Mouse (Mus musculus) brain, adult 2 months (tissue): Measurements from ENCODE around the gene Mrpl48.
"Not testable (repeated sequence)": the region's sequence is repeated elsewhere in the genome, so short reads cannot be mapped to it uniquely, and the experiment has no call there.

ENCODE experiments used
- DNase-seq: peaks from one replicate; pipeline ENCODE4 v3.0.0; 2011; ENCODE audit warnings: low read depth, low spot score

Mrpl48 gene

GRCm38 (mm10) chr7:100589816-100590215, 18.3 kb downstream of the Mrpl48 start:
- no peak for DNase-seq

DNA sequence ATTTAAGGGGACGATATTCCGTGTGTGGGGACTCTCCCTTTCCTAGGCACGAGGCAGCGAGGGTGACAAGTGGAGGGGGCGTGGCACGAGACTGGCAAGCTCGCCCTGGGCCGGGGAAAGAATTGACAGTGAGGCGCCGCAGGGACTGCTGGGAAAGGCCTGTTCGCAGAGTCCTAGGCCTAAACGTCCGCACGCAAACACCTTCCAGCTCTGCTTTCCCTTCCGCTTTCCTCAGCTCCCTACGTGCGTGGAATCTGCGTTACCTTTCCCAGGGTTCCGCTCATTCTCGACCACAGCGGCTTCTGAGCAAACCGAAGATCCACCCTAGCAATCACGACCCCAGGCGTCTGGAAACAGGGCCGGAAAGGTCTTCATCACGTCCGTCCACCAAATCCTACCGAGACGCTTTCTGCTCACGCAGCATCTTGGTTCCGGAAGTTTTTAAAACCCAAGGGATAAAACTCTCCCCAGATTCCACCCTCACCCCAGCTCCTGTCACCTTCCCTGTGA, 25.3 kb downstream of the Mrpl48 start:
- DNase-seq: peak; percentile 98

GRCm38 (mm10) chr7:100582235-100582634, 25.9 kb downstream of the Mrpl48 start:
- no peak for DNase-seq

GRCm38 (mm10) chr7:100578794-100579193, 29.3 kb downstream of the Mrpl48 start:
- DNase-seq: peak; percentile 86

GRCm38 (mm10) chr7:100572704-100573103, 35.4 kb downstream of the Mrpl48 start:
- DNase-seq: peak; percentile 52

DNA sequence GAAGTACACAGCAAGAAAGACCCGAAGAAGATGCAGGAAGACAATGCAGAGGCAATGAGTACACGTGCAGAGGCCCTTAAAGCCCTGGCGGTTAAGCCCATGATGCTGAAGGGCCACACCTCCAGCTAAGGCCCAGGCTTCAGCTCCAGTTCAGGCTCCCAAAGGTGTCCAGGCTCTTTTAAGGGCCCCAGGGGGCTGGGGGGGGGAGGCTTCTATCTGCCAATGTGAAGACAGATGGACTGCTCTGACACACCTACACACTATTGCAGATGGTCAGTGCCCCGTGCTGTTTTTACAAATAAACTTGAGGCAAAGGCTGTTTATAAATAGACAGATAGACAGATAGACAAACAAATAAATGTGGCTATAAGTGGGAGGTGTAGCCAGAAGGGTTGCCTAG, 36.0 kb downstream of the Mrpl48 start:
- peak; percentile 68 for DNase-seq

GRCm38 (mm10) chr7:100570930-100571715, 37.0 kb downstream of the Mrpl48 start:
- no peak for DNase-seq

- DNase-seq: no peak
Observed at GRCm38 (mm10) chr7:100569907-100570306, 38.2 kb downstream of the Mrpl48 start.

DNA sequence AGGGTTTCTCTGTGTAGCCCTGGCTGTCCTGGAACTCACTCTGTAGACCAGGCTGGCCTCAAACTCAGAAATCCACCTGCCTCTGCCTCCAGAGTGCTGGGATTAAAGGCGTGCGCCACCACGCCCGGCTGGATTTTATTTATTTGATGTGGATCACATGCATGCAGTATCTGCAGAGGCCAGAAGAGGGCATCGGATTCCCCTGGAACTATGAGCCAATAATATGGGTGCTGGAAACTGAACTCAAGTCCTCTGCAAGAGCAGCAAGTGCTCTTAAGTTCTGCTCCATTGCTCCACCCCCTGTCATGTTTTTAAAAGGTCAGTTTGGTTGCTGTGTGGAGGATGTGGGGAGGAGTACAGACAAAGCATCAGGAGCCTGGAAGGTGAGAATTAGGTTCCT, 40.9 kb downstream of the Mrpl48 start:
- not testable (repeated sequence) for DNase-seq

GRCm38 (mm10) chr7:100561861-100562587, 46.1 kb downstream of the Mrpl48 start:
- peak; percentile 66 for DNase-seq

GRCm38 (mm10) chr7:100559331-100559730, 48.8 kb downstream of the Mrpl48 start:
- no peak for DNase-seq

- DNase-seq: no peak
Observed at GRCm38 (mm10) chr7:100557241-100557640, 50.9 kb downstream of the Mrpl48 start.

DNA sequence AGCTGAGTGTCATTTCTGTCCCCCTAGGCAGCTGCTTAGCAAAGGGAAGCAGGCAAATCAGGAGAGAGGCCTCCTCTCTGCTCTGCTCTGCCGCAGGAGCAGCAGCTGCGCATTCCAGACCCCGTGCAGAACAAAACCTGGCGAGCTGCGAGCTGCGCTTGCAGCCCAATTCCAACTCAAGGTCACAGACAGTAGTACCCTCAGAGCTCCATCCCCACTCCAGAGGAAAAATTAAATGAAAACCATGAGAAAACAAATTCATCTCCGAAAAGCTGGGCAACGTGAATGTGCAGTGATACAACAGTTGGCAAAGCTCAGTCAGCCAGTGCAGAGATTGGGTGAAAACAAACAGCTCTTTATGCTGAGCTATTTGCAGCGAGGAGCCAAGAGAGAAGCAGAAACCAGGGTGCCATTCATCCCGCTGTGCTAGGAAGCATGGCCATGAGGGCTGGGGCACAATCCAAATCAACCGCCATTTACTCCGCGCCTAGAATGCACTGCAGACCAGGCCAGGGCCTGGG, 52.6 kb downstream of the Mrpl48 start:
- peak; percentile 95 for DNase-seq

- DNase-seq: no peak
Observed at GRCm38 (mm10) chr7:100554939-100555338, 53.2 kb downstream of the Mrpl48 start.

DNA sequence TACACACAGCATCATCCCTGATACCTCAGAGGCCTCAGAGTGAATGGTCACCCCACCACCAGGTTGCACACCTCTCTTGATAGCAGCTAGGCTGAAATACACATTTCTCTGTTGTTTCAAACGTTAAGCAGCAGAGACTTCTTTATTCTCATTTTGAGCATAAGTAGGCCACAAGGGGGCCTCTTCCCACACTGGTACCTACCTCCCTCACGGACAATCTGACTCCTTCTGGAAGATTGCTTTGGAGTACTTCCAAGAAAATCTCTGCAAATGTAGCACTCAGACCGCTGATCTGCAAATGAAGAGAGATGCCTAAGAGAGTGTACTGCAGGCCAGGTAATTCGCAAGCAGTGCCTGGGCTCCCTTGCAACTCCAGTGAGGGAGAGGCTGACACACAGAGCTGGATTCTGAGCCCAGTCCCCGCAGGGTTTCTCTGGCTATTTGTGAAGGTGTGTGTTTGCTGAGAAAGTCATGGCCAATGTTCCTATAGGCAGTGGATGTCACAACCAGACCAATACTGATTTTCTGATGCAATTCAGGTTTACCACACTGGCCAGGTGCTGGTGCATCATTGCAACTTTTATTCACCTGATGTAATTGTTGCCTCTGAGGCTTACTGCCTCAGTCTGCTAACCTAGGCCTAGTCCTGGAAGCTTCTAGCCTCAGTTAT, 57.6 kb downstream of the Mrpl48 start:
- DNase-seq: peak; percentile 83

GRCm38 (mm10) chr7:100549796-100550195, 58.3 kb downstream of the Mrpl48 start:
- DNase-seq: no peak

- DNase-seq: peak; percentile 18
Observed at GRCm38 (mm10) chr7:100547631-100548030, 60.5 kb downstream of the Mrpl48 start.

DNA sequence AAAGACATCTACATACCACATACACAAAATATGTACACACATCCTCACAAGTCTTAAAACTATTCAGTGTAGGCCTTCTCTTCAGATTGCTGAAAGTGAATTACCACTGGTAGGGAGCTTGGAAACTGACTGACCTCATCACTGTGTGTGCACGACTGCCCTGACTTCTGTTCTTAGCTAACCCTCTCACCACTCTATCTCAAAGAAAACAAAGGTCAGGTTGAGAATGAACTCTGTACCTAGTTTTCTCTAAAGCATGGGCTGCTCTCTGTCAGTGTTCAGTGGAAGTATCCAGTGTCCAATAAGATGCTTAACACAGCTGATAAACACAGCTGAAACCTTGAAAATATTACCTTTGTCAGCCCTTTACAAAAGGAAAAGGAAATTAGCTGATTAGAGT, 63.7 kb downstream of the Mrpl48 start:
- DNase-seq: no peak

- no peak for DNase-seq
Observed at GRCm38 (mm10) chr7:100539516-100539915, 68.6 kb downstream of the Mrpl48 start.

DNA sequence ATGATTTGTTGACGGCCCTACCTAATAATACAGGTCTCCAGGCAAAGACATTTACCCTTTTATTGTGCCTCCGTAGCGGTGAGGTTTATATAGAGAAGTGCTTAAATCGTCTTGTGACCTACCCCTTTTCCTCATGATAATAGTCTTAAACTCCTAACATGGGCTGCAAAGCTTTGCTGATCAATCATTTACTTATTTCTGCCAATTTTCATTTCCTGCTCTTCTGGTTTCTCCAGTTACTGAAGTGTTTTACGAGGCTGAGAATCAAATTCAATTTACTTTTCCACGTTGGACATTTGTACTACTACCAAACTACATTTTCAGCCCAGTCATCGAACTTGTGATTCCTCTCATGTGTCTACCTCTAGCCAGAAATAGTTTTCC, 70.6 kb downstream of the Mrpl48 start:
- no peak for DNase-seq

DNA sequence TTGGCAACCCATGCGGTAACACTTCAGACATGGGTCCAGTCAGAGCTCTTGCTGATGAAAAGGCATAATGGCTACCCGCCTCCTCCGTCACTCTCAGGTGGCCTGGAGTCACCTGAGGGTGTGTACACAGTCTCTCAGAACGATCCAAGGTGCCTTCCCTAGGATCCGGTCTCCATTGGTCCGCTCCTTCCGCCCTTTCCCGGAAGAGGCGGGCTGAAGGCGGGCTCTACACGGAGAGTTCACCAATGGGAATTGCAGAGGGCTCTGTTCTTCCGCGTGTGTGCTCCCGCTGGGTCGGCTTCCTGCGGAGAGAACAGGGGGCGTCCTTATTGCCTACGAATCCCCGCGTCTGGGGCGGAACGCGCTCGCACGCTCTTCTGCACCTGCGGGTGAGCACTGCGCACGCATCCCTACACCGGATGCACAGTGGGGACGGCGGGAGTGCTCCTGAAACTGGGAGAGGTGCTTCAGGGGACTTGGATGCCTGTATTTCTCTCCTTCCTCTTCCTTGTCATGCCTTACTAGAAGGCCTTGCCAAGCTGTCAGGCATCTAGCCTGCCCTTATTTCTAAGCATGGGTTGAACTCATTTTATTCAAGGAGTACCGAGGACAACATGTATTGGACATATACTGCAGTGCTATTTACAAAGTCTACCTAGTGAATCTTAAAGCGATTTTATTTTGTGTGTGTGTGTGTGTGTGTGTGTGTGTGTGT, 71.1 kb downstream of the Mrpl48 start, which contains the start of gene Coa4:
Gene Coa4, plus strand, starts transcription at position 268 of the 715 bp plus-strand sequence.
- DNase-seq: peak; percentile 98
